Mouse (Mus musculus) liver, postnatal 0 days (tissue): ENCODE measurements around the gene Efhc1.

ENCODE experiments used
- CTCF ChIP-seq: sonication (generic); IDR thresholded peaks from 2 replicates; pipeline ENCODE4 v1.5.1; 2016; ENCODE audit warnings: antibody characterized with exemption, low read depth
- EP300 ChIP-seq: IDR thresholded peaks from 2 replicates; pipeline ENCODE4 v1.6.1; 2016; ENCODE audit warnings: antibody characterized with exemption, low read depth, mild to moderate bottlenecking

GRCm38 (mm10) chr1:21040173-21040572 is 88.7 kb downstream of the Efhc1 start:
- no peak for TF ChIP-seq CTCF
- no peak for TF ChIP-seq EP300
